Mouse (Mus musculus) myocyte (in vitro differentiated cells): ENCODE results near the gene Cnot6l. TPM values are rescaled to one million over a fixed set of nuclear protein-coding genes. Genes with fewer than 3 reads are reported as not detected.

Experiments
- H3K27me3 ChIP-seq: one replicate; pipeline ENCODE4 v1.6.1; 2011; ENCODE audit not compliant: control insufficient read depth, insufficient read depth, insufficient read length
- H3K36me3 ChIP-seq: one replicate; pipeline ENCODE4 v1.6.1; 2011; ENCODE audit not compliant: control insufficient read depth, insufficient read depth
- H3K4me2 ChIP-seq: one replicate; pipeline ENCODE4 v1.6.1; 2011; ENCODE audit warnings: low read depth, control low read depth
- H3K4me3 ChIP-seq: one replicate; pipeline ENCODE4 v1.5.1; 2011; ENCODE audit warnings: mild to moderate bottlenecking, control low read depth, moderate library complexity
- H3K79me2 ChIP-seq: one replicate; pipeline ENCODE4 v1.6.1; 2011; ENCODE audit not compliant: control insufficient read depth, insufficient read depth
- H3ac ChIP-seq: one replicate; pipeline ENCODE4 v1.6.1; 2011; ENCODE audit not compliant: control insufficient read depth, insufficient read length
- CEBPB ChIP-seq: IDR thresholded peaks from 2 replicates; pipeline ENCODE4 v1.6.1; 2011; ENCODE audit warnings: mild to moderate bottlenecking, moderate library complexity; ENCODE audit not compliant: poor library complexity, insufficient read depth, severe bottlenecking
- E2F4 ChIP-seq: IDR thresholded peaks from one replicate; pipeline ENCODE4 v1.6.1; 2011; ENCODE audit warnings: mild to moderate bottlenecking, control low read depth, moderate library complexity; ENCODE audit not compliant: insufficient read depth
- MAX ChIP-seq: IDR thresholded peaks from one replicate; pipeline ENCODE4 v1.6.1; 2011; ENCODE audit warnings: low read depth, mild to moderate bottlenecking, control low read depth
- MYOD1 ChIP-seq, 3 experiments: IDR thresholded peaks; one replicate each; pipeline ENCODE4 v1.6.1; 2011; ENCODE audit warnings: control low read depth in 2 of 3, low read depth in 2 of 3, mild to moderate bottlenecking in 2 of 3, moderate library complexity in 1 of 3; ENCODE audit not compliant: insufficient read length in 2 of 3, control insufficient read depth in 1 of 3
- MYOG ChIP-seq, 3 experiments: IDR thresholded peaks; one replicate each; pipeline ENCODE4 v1.6.1; 2011; ENCODE audit warnings: control low read depth in 2 of 3, low read depth in 2 of 3, mild to moderate bottlenecking in 2 of 3; ENCODE audit not compliant: insufficient read length in 2 of 3, control insufficient read depth in 1 of 3, insufficient read depth in 1 of 3
- POLR2A ChIP-seq: IDR thresholded peaks from one replicate; pipeline ENCODE4 v1.6.1; 2011; ENCODE audit warnings: low read depth, mild to moderate bottlenecking, control low read depth, moderate library complexity; ENCODE audit not compliant: insufficient read length
- POLR2AphosphoS2 ChIP-seq: IDR thresholded peaks from one replicate; pipeline ENCODE4 v1.6.1; 2011; ENCODE audit warnings: low read depth, control low read depth; ENCODE audit not compliant: insufficient read length
- REST ChIP-seq: IDR thresholded peaks from one replicate; pipeline ENCODE4 v1.6.1; 2011; ENCODE audit warnings: mild to moderate bottlenecking, control low read depth, moderate library complexity; ENCODE audit not compliant: insufficient read depth, insufficient read length
- SRF ChIP-seq: IDR thresholded peaks from one replicate; pipeline ENCODE4 v1.6.1; 2011; ENCODE audit warnings: low read depth; ENCODE audit not compliant: control insufficient read depth, insufficient read length
- TCF12 ChIP-seq: IDR thresholded peaks from one replicate; pipeline ENCODE4 v1.6.1; 2011; ENCODE audit warnings: mild to moderate bottlenecking, control low read depth; ENCODE audit not compliant: poor library complexity, insufficient read depth, severe bottlenecking
- TCF3 ChIP-seq: IDR thresholded peaks from one replicate; pipeline ENCODE4 v1.6.1; 2011; ENCODE audit warnings: low read depth, control low read depth; ENCODE audit not compliant: insufficient read length
- USF1 ChIP-seq: IDR thresholded peaks from one replicate; pipeline ENCODE4 v1.6.1; 2011; ENCODE audit warnings: low read depth, mild to moderate bottlenecking, control low read depth, moderate library complexity
- polyA plus RNA-seq: library from polyadenylated mRNA; unstranded; fragments of >200 nt; fragmentation: generic; extraction: Trizol; gene quantifications from one replicate; pipeline ENCODE4 v1.2.1, GENCODE M21; 2012; ENCODE audit warnings: missing spikeins

Cnot6l gene
- polyA plus RNA-seq, 1 experiment: 26.5 TPM

GRCm38 (mm10) chr5:96191251-96191650, 27.3 kb upstream of the Cnot6l start:
- H3K27me3 ChIP-seq: no peaks in the 10 kb centered on the region

GRCm38 (mm10) chr5:96189761-96190160, 25.8 kb upstream of the Cnot6l start:
- Histone ChIP-seq H3ac (no peak overlapping the region), H3K4me2 (no peak overlapping the region), H3K36me3 (no peaks in the 10 kb centered on the region), H3K79me2 (no peaks in the 10 kb centered on the region), H3K27me3 (no peaks in the 10 kb centered on the region), H3K4me3 (no peak overlapping the region)
- TF ChIP-seq SRF (no peak), MYOG (IDR thresholded peaks at IDR 0.05; ENCODE audit: control insufficient read depth in 1 of 3, insufficient read depth in 1 of 3, insufficient read length in 2 of 3, low read depth in 2 of 3) (no peak), POLR2AphosphoS2 (no peak), TCF3 (no peak), USF1 (no peak), MYOD1 (IDR thresholded peaks at IDR 0.05; ENCODE audit: control insufficient read depth in 1 of 3, insufficient read length in 2 of 3, low read depth in 2 of 3) (no peak), POLR2A (no peak), REST (no peak), CEBPB (no peak), MAX (no peak), TCF12 (no peak), E2F4 (no peak)

More at GRCm38 (mm10) chr5:96191251-96191650, 27.3 kb upstream of the Cnot6l start:
- H3K4me3 ChIP-seq: no peak overlapping the region
- TF ChIP-seq TCF3: no peak
- TF ChIP-seq MYOG (IDR thresholded peaks at IDR 0.05; ENCODE audit: control insufficient read depth in 1 of 3, insufficient read depth in 1 of 3, insufficient read length in 2 of 3, low read depth in 2 of 3): no peak
- no peak for TF ChIP-seq CEBPB
- no peak for TF ChIP-seq MYOD1 (IDR thresholded peaks at IDR 0.05; ENCODE audit: control insufficient read depth in 1 of 3, insufficient read length in 2 of 3, low read depth in 2 of 3)
- TF ChIP-seq USF1: no peak
- no peak for TF ChIP-seq MAX
- TF ChIP-seq TCF12: no peak
- no peak for TF ChIP-seq POLR2AphosphoS2
- TF ChIP-seq POLR2A: no peak
- no peak for TF ChIP-seq E2F4
- TF ChIP-seq SRF: no peak
- TF ChIP-seq REST: no peak
- H3K79me2 ChIP-seq: no peaks in the 10 kb centered on the region
- no peaks in the 10 kb centered on the region for H3K36me3 ChIP-seq
- H3ac ChIP-seq: no peak overlapping the region
- no peak overlapping the region for H3K4me2 ChIP-seq

GRCm38 (mm10) chr5:96183987-96184386, 20.0 kb upstream of the Cnot6l start:
- TF ChIP-seq USF1: no peak
- TF ChIP-seq MYOG (IDR thresholded peaks at IDR 0.05; ENCODE audit: control insufficient read depth in 1 of 3, insufficient read depth in 1 of 3, insufficient read length in 2 of 3, low read depth in 2 of 3): peak in 1 of 3 experiments; percentile 9
- no peak for TF ChIP-seq MYOD1 (IDR thresholded peaks at IDR 0.05; ENCODE audit: control insufficient read depth in 1 of 3, insufficient read length in 2 of 3, low read depth in 2 of 3)
- no peak for TF ChIP-seq POLR2AphosphoS2
- H3K79me2 ChIP-seq: no peaks in the 10 kb centered on the region

DNA sequence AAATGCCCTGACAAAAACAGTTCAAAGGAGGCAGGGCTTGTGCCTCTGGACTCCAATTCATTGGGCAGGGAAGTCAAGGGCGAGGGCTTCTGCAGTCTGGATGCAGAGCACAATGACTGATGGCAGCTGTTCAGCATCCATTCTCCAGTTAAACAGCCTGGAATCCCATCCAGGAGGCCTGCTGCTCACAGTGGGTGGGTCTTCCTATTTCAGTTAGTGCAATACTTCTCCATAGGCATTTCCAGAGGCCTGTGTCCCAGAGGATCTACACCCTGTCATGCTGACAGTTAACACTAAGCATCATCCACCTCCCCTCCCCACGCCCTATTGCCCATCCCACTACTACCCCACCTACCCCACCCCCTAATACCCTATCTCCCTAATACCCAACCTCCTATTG, 19.2 kb upstream of the Cnot6l start:
- no peak overlapping the region for H3K4me2 ChIP-seq
- H3K4me3 ChIP-seq: no peak overlapping the region
- H3K27me3 ChIP-seq: no peaks in the 10 kb centered on the region
- no peaks in the 10 kb centered on the region for H3K36me3 ChIP-seq
- H3ac ChIP-seq: no peak overlapping the region
- TF ChIP-seq MYOG (IDR thresholded peaks at IDR 0.05; ENCODE audit: control insufficient read depth in 1 of 3, insufficient read depth in 1 of 3, insufficient read length in 2 of 3, low read depth in 2 of 3): peak in 1 of 3 experiments; percentile 27
- TF ChIP-seq TCF3: no peak
- no peak for TF ChIP-seq USF1
- no peaks in the 10 kb centered on the region for H3K79me2 ChIP-seq

More at GRCm38 (mm10) chr5:96183987-96184386, 20.0 kb upstream of the Cnot6l start:
- Histone ChIP-seq H3K4me2 (no peak overlapping the region), H3K36me3 (no peaks in the 10 kb centered on the region), H3ac (no peak overlapping the region), H3K27me3 (no peaks in the 10 kb centered on the region), H3K4me3 (no peak overlapping the region)

DNA sequence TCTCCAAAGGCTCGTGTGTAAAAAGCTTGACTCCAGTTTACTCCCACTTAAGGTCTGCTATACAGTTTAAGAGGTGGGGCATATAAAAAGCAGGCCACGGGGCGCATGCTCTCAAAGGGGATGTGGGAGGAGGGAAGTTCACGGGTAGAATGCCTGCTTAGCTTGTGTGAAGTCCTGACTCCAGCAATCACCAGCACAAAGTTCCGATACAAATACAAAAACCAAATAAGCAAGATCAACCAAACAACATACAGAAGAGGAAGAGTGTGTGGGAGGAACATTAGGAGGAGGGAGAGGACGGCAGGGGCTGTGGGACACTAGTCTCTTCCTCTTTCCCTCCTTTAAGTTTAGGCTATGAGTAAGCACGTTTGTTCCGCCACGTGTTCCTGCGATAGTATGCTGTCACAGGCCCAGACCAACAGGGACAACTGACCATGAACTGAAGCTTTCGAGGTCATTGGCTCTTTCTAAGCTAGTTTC, 12.9 kb upstream of the Cnot6l start:
- no peak overlapping the region for H3K4me3 ChIP-seq
- no peaks in the 10 kb centered on the region for H3K36me3 ChIP-seq
- H3ac ChIP-seq: no peak overlapping the region
- no peaks in the 10 kb centered on the region for H3K27me3 ChIP-seq
- H3K4me2 ChIP-seq: peak overlapping the region; percentile 5
- TF ChIP-seq POLR2A: no peak
- no peak for TF ChIP-seq MAX
- no peak for TF ChIP-seq SRF
- no peak for TF ChIP-seq POLR2AphosphoS2
- TF ChIP-seq TCF3: no peak
- no peak for TF ChIP-seq TCF12
- no peak for TF ChIP-seq MYOG (IDR thresholded peaks at IDR 0.05; ENCODE audit: control insufficient read depth in 1 of 3, insufficient read depth in 1 of 3, insufficient read length in 2 of 3, low read depth in 2 of 3)
- no peak for TF ChIP-seq MYOD1 (IDR thresholded peaks at IDR 0.05; ENCODE audit: control insufficient read depth in 1 of 3, insufficient read length in 2 of 3, low read depth in 2 of 3)
- no peak for TF ChIP-seq USF1
- TF ChIP-seq E2F4: no peak
- TF ChIP-seq CEBPB: no peak
- no peak for TF ChIP-seq REST
- H3K79me2 ChIP-seq: no peaks in the 10 kb centered on the region
